Mouse (Mus musculus) limb, embryonic 14.5 days (tissue): ENCODE data around the gene Csrp3. TPM values are rescaled to one million over a fixed set of nuclear protein-coding genes. Genes with fewer than 3 reads are reported as not detected.

Experiments
- ATAC-seq: fragments of 200-750 bp; cut with Nextera tagmentation; 2 replicates; pipeline ENCODE4 v1.8.0; 2017; ENCODE audit warnings: low read depth, moderate number of reproducible peaks, moderate TSS enrichment; ENCODE audit not compliant: low FRiP score
- DNase-seq: peaks from one replicate; pipeline ENCODE4 v3.0.0-alpha.2; 2015; ENCODE audit warnings: low spot score
- H3K27ac ChIP-seq: fragments of 300-500 bp; sonication (generic); replicated peaks from 2 replicates; pipeline ENCODE4 v1.5.1; 2014; ENCODE audit warnings: low read depth, mild to moderate bottlenecking, low read length, moderate library complexity, mixed read lengths
- H3K27me3 ChIP-seq: fragments of 300-500 bp; sonication (generic); 2 replicates; pipeline ENCODE4 v1.6.1; 2014; ENCODE audit warnings: low read length, mixed read lengths; ENCODE audit not compliant: control insufficient read depth, insufficient read depth
- H3K36me3 ChIP-seq: fragments of 300-500 bp; sonication (generic); 2 replicates; pipeline ENCODE4 v1.6.1; 2014; ENCODE audit warnings: mild to moderate bottlenecking, low read length, moderate library complexity, mixed read lengths; ENCODE audit not compliant: control insufficient read depth, insufficient read depth
- H3K4me1 ChIP-seq: fragments of 300-500 bp; sonication (generic); 2 replicates; pipeline ENCODE4 v1.6.1; 2014; ENCODE audit warnings: antibody characterized with exemption, low read length, mixed read lengths; ENCODE audit not compliant: control insufficient read depth, insufficient read depth
- H3K4me2 ChIP-seq: fragments of 300-500 bp; sonication (generic); replicated peaks from 2 replicates; pipeline ENCODE4 v1.6.1; 2014; ENCODE audit warnings: low read depth, mild to moderate bottlenecking, low read length, moderate library complexity; ENCODE audit not compliant: severe bottlenecking
- H3K4me3 ChIP-seq: fragments of 300-500 bp; sonication (generic); replicated peaks from 2 replicates; pipeline ENCODE4 v1.5.1; 2014; ENCODE audit warnings: low read length
- H3K9ac ChIP-seq: fragments of 300-500 bp; sonication (generic); 2 replicates; pipeline ENCODE4 v1.6.1; 2014; ENCODE audit warnings: mild to moderate bottlenecking, low read depth, low read length, moderate library complexity; ENCODE audit not compliant: severe bottlenecking
- H3K9me3 ChIP-seq: fragments of 300-500 bp; sonication (generic); 2 replicates; pipeline ENCODE4 v1.6.1; 2016; ENCODE audit warnings: low read length; ENCODE audit not compliant: control insufficient read depth
- POLR2A ChIP-seq: fragments of 200-500 bp; IDR thresholded peaks from 2 replicates; pipeline ENCODE4 v1.8.0; 2012; ENCODE audit warnings: inconsistent platforms, mild to moderate bottlenecking, moderate library complexity, borderline replicate concordance; ENCODE audit not compliant: insufficient read depth, insufficient read length; ENCODE audit errors: extremely low read depth
- WGBS: fragments of 180-500 bp; shearing (Covaris S2); extraction: QIAGEN DNeasy Blood & Tissue Kit; methylation state at CpG from one replicate; pipeline ENCODE4 v1.1.7; 2014; 5-methylcytosine and 5-hydroxymethylcytosine counted together
- polyA plus RNA-seq, 2 experiments: library from polyadenylated mRNA; depleted of rRNA in 1 of 2; stranded (reverse) in 1 of 2; unstranded in 1 of 2; fragments of >200 nt; fragmentation: Nextera tagmentation in 1 of 2; extraction: Ambion mirVana in 1 of 2; gene quantifications; 2 replicates each; pipeline versions ENCODE4 v1.2.1 to v1.2.3; 2012 to 2014

The Csrp3 gene
- polyA plus RNA-seq, 2 experiments: 18.2 to 71.9 TPM

DNA sequence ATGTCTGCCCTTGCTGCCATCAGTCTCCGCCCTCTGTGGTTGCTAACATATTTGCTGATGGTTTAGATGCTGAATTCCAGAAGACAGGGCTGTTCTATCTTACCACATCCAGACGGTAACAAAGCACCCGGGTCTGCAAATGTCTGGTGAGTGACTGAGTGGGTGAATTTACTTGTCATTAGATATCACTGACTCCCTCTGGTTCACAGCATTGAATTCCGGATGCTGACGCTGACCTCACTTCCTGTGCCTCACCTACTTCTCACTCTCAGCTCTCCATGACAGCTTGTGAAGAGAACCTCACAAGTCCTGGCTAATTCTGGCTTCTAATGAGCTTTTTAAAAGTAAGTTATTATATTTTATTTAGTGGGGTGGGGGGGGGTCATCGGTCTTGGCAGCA lies 10.9 kb downstream of the Csrp3 start:
- H3K9me3 ChIP-seq: no peaks in the 10 kb centered on the region
- DNase-seq: no peak
- 68% methylated on average over 6 of the region's 6 CpGs for WGBS
- no peak overlapping the region for H3K9ac ChIP-seq
- ATAC-seq: no peak
- no peak overlapping the region for H3K4me3 ChIP-seq
- H3K4me2 ChIP-seq: no peak overlapping the region
- H3K36me3 ChIP-seq: no peaks in the 10 kb centered on the region
- H3K27ac ChIP-seq: no peak overlapping the region
- H3K4me1 ChIP-seq: no peaks in the 10 kb centered on the region
- H3K27me3 ChIP-seq: no peaks in the 10 kb centered on the region
- no peak for TF ChIP-seq POLR2A

DNA sequence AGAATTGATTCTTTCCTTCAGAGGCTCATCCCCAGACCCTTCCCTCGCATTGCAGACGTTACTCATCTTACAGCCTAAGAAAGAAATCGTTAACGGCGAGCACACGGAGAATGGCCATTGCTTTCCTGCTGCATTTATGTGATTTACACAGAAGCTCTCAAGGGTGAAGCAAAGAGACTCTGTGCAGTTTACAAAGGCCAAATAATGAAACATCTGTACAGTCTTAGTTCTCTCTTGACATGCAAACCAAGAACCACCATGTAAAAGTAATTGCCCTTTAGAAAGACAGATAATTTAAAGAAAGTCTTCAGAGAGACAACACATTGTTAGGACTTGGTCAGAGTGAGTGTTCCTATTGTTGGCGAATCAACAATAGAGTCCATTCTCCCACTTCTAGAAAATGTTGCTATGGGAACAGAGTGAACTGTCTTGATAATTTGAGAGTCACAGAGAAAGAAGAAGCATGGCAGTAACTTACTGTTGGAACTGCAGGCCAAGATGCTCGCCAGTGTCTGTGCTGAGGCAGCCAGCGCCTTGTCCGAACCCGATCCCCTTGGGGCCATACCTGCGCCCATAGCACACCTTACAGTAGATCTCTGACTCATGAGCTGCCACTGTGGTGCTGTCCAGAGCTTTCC lies 12.7 kb downstream of the Csrp3 start:
- Histone ChIP-seq H3K36me3 (no peaks in the 10 kb centered on the region), H3K27me3 (no peaks in the 10 kb centered on the region), H3K4me2 (no peak overlapping the region), H3K4me3 (no peak overlapping the region), H3K9me3 (no peaks in the 10 kb centered on the region), H3K4me1 (no peaks in the 10 kb centered on the region), H3K27ac (no peak overlapping the region), H3K9ac (no peak overlapping the region)
- ATAC-seq: no peak
- no peak for DNase-seq
- 75% methylated on average over 12 of the region's 12 CpGs for WGBS
- no peak for TF ChIP-seq POLR2A

- Histone ChIP-seq H3K4me2 (no peak overlapping the region), H3K4me3 (no peak overlapping the region), H3K4me1 (no peaks in the 10 kb centered on the region), H3K9ac (no peak overlapping the region), H3K27ac (no peak overlapping the region), H3K36me3 (no peaks in the 10 kb centered on the region), H3K27me3 (no peaks in the 10 kb centered on the region), H3K9me3 (no peaks in the 10 kb centered on the region)
- WGBS: 51% methylated on average over 4 of the region's 4 CpGs
- DNase-seq (no peak), ATAC-seq (peak; percentile 63)
- no peak for TF ChIP-seq POLR2A
These were observed 13.4 kb downstream of the Csrp3 start for GRCm38 (mm10) chr7:48834371-48834970.

GRCm38 (mm10) chr7:48832735-48833134 lies 15.1 kb downstream of the Csrp3 start:
- Histone ChIP-seq H3K9me3 (no peaks in the 10 kb centered on the region), H3K27me3 (no peaks in the 10 kb centered on the region), H3K27ac (no peak overlapping the region), H3K36me3 (0 out of 2 replicates have a peak, but pooled peaks cover 3% of the 10 kb centered on the region), H3K9ac (no peak overlapping the region), H3K4me1 (no peaks in the 10 kb centered on the region), H3K4me3 (no peak overlapping the region), H3K4me2 (no peak overlapping the region)
- ATAC-seq (no peak), DNase-seq (no peak)
- WGBS: 60% methylated on average over 1 of the region's 1 CpGs
- TF ChIP-seq POLR2A: no peak

DNA sequence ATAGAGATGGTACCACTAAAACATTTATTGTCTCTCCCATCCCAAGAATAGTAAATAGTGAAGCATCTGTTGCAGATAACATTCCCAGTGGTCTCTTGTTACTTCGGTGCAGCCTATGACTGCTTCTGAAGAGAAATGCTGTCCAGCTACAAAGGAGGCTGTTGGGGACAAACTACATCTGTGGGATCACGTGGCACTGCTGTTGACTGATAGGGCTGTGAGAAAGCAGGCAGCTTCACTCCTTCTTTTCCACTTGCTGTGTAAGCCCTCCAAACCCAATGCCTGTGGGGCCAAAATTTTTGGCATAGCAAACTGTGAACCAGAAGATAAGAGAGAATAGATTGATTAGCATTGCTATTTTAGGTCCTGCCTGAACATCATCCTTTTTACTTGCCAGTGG lies 17.4 kb downstream of the Csrp3 start:
- no peak for TF ChIP-seq POLR2A
- Histone ChIP-seq H3K9me3 (no peaks in the 10 kb centered on the region), H3K4me3 (no peak overlapping the region), H3K27ac (no peak overlapping the region), H3K36me3 (peaks cover 23% of the 10 kb centered on the region), H3K9ac (no peak overlapping the region), H3K4me2 (no peak overlapping the region), H3K27me3 (no peaks in the 10 kb centered on the region), H3K4me1 (no peaks in the 10 kb centered on the region)
- ATAC-seq (peak; percentile 60; the same call in 1 of the 2 replicates), DNase-seq (no peak)
- 60% methylated on average over 2 of the region's 2 CpGs for WGBS
